Mouse (Mus musculus): ENCODE results near the gene Abcd1. TPM values are rescaled to one million over a fixed set of nuclear protein-coding genes. Genes with fewer than 3 reads are reported as not detected.

The Abcd1 gene
- 1.8 TPM for polyA plus RNA-seq (2014; fragmentation: Illumina TruSeq; extraction: RNeasy Lipid Tissue Mini Kit (QIAGEN cat#74804); ENCODE audit: low read depth, low replicate concordance)

DNA sequence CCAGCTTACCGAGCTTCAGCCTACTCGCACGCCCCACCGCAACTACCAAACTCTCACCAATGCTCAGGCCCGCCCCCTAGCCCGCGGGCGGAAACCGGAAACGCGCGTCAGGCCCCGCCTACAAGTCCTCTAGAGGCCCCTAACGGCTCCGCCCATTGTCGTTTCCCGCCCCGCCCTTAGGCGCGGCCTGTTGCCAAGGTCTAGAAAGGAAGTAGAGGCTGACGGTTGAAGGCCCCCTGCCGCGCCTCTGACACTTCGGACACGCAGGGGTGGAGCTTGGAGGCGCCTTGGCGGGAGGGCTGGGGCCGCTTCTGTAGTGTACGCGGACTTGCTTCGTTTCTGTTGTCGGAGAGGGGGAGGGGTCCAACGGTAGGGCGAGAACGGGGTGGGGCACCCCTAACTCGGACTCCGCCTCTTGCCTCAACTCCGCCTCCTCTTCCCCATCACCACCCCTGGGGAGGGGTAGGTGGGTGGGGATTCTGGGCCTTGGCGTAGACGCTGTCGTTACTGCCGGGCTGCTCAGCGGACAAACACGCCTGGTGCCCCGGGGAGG, at the start of gene Abcd1, which contains the start of gene Bcap31:
TSS of gene Abcd1 (plus strand) at position 489 of the 553 bp plus-strand sequence.
TSS of gene Bcap31 (minus strand) at position 67 of the 553 bp plus-strand sequence.

DNA sequence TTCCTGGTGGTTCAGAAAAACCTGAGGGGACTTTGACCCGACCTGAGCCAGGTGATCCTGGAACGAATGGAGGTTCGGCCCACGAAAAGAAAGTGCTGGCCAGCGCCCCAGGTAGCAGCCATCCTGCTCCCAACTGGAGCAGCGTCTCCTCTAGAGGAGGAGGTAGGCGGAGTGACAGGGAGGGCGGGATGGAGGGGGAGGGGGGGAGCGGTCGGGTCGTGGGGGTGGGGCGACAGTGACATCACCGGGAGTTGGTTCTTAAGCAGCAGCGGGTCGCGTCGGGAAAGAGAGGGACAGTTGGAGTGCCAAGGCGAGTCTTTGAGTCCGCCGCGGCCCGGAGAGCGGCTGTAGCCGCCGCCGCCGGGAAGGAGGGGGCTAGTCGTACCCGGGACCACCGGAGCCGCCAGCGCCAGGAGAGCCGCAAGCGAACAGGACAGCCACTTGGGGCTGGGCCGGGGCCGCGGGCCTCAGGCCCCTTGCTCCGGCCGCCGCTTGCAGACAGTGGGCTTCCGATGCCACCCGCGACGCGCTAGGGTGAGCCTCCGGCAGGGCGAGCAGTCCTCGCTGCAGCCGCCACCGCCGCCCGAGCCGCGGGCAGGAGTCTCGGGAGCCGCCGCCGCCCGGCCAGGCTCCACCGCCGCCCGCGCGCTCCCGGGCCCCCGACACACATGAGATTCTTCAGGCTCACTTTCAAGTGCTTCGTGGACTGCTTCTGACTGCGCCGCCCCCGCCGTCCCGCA, 43.3 kb upstream of the Abcd1 start, which contains the start of gene Slc6a8:
TSS of gene Slc6a8 (plus strand) at position 272 of the 740 bp plus-strand sequence.

DNA sequence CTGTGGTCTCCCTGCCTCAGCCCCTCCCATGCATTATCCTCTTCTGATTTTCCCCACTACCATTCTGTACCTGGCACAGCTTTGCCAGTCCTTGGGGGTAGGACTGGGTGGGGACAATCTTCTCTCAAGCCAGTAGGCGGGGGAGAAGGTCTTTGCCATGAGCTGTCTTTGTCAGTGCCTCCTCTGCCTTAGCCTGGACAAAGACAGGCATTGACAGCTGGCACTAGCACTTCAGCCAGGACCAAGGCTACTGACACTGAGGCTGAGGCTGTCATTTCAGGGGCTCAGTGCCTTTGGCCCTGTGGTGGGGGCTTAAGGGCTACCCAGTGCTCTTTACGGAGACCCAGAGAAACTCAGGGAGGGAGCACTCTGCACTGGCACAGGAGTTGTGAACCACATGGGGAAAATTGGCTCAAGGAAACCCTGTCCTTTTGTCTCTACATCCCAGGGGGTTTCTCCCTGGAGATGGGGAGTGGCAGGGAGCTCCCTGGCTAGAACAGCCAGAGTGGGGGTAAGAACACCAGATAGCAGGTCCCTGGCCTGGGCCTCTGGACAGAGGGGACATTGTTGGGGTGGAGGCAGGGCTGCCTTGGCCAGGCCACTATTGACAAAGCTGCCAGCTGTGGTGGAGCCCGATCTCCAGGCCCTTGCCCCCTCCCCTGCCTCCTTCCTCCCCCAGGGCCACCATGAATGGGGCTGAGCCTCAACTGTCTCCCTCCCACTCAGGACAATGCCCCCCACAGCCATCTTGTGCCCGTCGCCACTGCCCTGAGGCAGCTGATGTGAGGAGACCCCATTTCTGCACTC, 40.1 kb downstream of the Abcd1 start, which contains the start of gene Plxnb3:
TSS of gene Plxnb3 (plus strand) at position 757 of the 807 bp plus-strand sequence.

DNA sequence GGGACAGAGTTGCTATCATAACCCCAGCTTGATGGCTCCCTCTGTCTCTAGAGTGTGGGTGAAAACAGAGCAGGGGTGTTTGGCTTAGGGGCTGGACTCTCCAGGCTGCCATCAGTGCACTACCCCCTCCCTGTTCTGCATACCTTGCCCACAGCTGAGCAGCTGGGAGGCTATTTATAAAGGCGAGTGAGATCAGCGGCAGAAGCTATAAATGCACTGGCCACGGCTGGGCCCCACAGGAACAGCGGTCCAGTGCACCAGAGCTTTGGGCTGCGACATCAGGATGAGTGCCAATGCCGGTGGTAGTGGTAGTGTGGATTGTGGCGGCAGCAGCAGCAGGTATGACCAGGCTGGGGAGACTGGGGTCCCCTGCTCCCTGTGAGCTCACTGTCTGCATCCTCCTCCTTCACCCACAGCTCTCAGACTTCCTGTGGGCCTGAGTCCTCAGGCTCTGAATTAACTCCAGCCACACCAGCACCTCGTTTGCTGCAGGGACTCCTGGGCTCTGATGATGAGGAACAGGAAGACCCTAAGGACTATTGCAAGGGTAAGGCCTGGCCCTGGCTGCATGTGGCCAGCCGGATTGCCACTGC, 57.9 kb downstream of the Abcd1 start, which contains the start of gene Srpk3:
TSS of gene Srpk3 (plus strand) at position 238 of the 593 bp plus-strand sequence.

DNA sequence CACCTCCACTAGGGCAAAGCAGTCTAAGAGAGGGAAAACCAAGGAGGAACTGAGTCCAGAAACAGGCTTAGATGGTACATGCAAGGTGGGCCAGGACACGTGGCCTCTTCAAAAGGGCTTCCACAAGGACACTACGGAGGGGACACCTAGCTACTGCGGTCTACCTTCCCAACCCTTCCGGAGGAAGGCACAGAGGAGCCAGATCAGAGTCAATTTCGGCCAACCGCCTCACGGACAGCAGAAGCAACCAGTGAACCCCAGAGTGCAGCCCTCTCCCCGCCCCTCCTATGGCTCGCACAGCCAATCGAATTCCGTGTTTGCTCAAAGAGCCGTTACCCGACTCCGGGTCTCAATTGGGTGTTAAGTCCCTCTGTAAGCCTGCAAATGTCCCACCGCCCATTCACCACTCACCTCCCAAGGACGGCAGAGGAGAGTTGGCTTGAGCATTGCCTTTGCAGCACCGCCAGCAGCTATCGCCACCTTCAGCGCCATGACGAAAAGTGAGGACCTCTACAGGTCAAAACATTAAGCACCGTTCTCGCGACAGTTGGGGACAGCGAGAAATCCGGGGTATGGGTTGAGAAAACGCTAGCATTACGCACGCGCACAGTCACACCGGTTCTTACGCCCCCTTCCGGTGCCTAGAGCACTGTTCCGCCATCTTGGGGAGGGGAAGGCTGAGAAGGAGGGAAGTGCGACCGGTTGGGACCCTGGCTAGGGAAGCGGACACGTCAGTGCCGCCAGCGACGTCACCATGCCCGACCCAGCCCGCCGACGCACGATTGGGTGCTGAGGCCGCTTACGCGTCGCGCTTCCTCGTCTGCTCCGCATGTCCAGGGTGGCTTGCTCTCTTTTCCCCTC, 70.2 kb downstream of the Abcd1 start, which contains the start of the genes Idh3g and Ssr4:
TSS of gene Idh3g (minus strand) at position 534 of the 861 bp plus-strand sequence.
TSS of gene Ssr4 (plus strand) at position 665 of the 861 bp plus-strand sequence.

Other genes with a start within 250 kb of the Abcd1 start
- 29.6 TPM for gene Bgn, start 233.0 kb upstream of the Abcd1 start, polyA plus RNA-seq (2014; fragmentation: Illumina TruSeq; extraction: RNeasy Lipid Tissue Mini Kit (QIAGEN cat#74804); ENCODE audit: low read depth, low replicate concordance)
- 0.60 TPM for gene Atp2b3, start 213.5 kb upstream of the Abcd1 start, polyA plus RNA-seq (2014; fragmentation: Illumina TruSeq; extraction: RNeasy Lipid Tissue Mini Kit (QIAGEN cat#74804); ENCODE audit: low read depth, low replicate concordance)
- gene Dusp9, start 77.2 kb upstream of the Abcd1 start, polyA plus RNA-seq (2014; fragmentation: Illumina TruSeq; extraction: RNeasy Lipid Tissue Mini Kit (QIAGEN cat#74804); ENCODE audit: low read depth, low replicate concordance) = 0.17 TPM
- not detected for gene Pnck, start 56.5 kb upstream of the Abcd1 start, polyA plus RNA-seq (2014; fragmentation: Illumina TruSeq; extraction: RNeasy Lipid Tissue Mini Kit (QIAGEN cat#74804); ENCODE audit: low read depth, low replicate concordance)
- 3.2 TPM for gene Slc6a8, start 43.4 kb upstream of the Abcd1 start, polyA plus RNA-seq (2014; fragmentation: Illumina TruSeq; extraction: RNeasy Lipid Tissue Mini Kit (QIAGEN cat#74804); ENCODE audit: low read depth, low replicate concordance)
- gene Bcap31, start 422 bp upstream of the Abcd1 start, polyA plus RNA-seq (2014; fragmentation: Illumina TruSeq; extraction: RNeasy Lipid Tissue Mini Kit (QIAGEN cat#74804); ENCODE audit: low read depth, low replicate concordance) = 26.6 TPM
- gene Plxnb3, start 40.5 kb downstream of the Abcd1 start, polyA plus RNA-seq (2014; fragmentation: Illumina TruSeq; extraction: RNeasy Lipid Tissue Mini Kit (QIAGEN cat#74804); ENCODE audit: low read depth, low replicate concordance) = not detected
- gene Srpk3, start 57.8 kb downstream of the Abcd1 start, polyA plus RNA-seq (2014; fragmentation: Illumina TruSeq; extraction: RNeasy Lipid Tissue Mini Kit (QIAGEN cat#74804); ENCODE audit: low read depth, low replicate concordance) = not detected
- gene Idh3g, start 70.3 kb downstream of the Abcd1 start, polyA plus RNA-seq (2014; fragmentation: Illumina TruSeq; extraction: RNeasy Lipid Tissue Mini Kit (QIAGEN cat#74804); ENCODE audit: low read depth, low replicate concordance) = 7.8 TPM
- 9.3 TPM for gene Ssr4, start 70.4 kb downstream of the Abcd1 start, polyA plus RNA-seq (2014; fragmentation: Illumina TruSeq; extraction: RNeasy Lipid Tissue Mini Kit (QIAGEN cat#74804); ENCODE audit: low read depth, low replicate concordance)
- gene Pdzd4, start 108.4 kb downstream of the Abcd1 start, polyA plus RNA-seq (2014; fragmentation: Illumina TruSeq; extraction: RNeasy Lipid Tissue Mini Kit (QIAGEN cat#74804); ENCODE audit: low read depth, low replicate concordance) = 0.14 TPM
- gene Avpr2, start 175.5 kb downstream of the Abcd1 start, polyA plus RNA-seq (2014; fragmentation: Illumina TruSeq; extraction: RNeasy Lipid Tissue Mini Kit (QIAGEN cat#74804); ENCODE audit: low read depth, low replicate concordance) = not detected
- not detected for gene L1cam, start 179.5 kb downstream of the Abcd1 start, polyA plus RNA-seq (2014; fragmentation: Illumina TruSeq; extraction: RNeasy Lipid Tissue Mini Kit (QIAGEN cat#74804); ENCODE audit: low read depth, low replicate concordance)
- 0.07 TPM for gene Arhgap4, start 205.3 kb downstream of the Abcd1 start, polyA plus RNA-seq (2014; fragmentation: Illumina TruSeq; extraction: RNeasy Lipid Tissue Mini Kit (QIAGEN cat#74804); ENCODE audit: low read depth, low replicate concordance)
- gene Naa10, start 205.3 kb downstream of the Abcd1 start, polyA plus RNA-seq (2014; fragmentation: Illumina TruSeq; extraction: RNeasy Lipid Tissue Mini Kit (QIAGEN cat#74804); ENCODE audit: low read depth, low replicate concordance) = 1.2 TPM
- gene Renbp, start 214.3 kb downstream of the Abcd1 start, polyA plus RNA-seq (2014; fragmentation: Illumina TruSeq; extraction: RNeasy Lipid Tissue Mini Kit (QIAGEN cat#74804); ENCODE audit: low read depth, low replicate concordance) = not detected
- gene Hcfc1, start 249.8 kb downstream of the Abcd1 start, polyA plus RNA-seq (2014; fragmentation: Illumina TruSeq; extraction: RNeasy Lipid Tissue Mini Kit (QIAGEN cat#74804); ENCODE audit: low read depth, low replicate concordance) = 10.4 TPM